Mouse (Mus musculus): ENCODE results near the gene Tapbpl.

DNA sequence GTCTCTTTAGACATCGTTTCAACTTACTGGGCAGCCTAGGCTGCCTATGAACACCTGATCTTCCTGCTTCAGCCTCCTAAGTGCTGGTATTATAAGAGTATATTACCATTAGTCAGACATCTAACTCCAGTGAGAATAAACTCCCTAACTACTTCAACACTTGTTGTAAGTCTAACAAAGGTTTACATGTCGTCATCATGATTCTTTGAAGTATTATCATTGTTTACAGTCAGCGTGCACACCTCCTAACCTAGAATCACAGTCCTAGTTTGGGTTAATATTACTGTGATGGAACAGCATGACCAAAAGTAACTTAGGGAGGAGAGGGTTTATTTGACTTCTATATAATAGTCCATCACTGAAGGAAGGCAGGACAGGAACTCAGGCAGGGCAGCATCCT is 35.8 kb upstream of the Tapbpl start:
- TF ChIP-seq POLR2A (IDR thresholded peaks at IDR 0.05; ENCODE audit: insufficient read depth, low read depth, low read length) (no peak), EP300 (IDR thresholded peaks at IDR 0.05; ENCODE audit: insufficient read depth, low read depth, low read length) (no peak)

Measured in heart, adult 2 months (tissue).